Mouse (Mus musculus) intestine, embryonic 15.5 days (tissue): ENCODE measurements around the gene Hmgcs1. TPM values are rescaled to one million over a fixed set of nuclear protein-coding genes. Genes with fewer than 3 reads are reported as not detected.
A peak's percentile ranks its signal among the peaks of the same experiment; 100 is the strongest.
"Not testable (repeated sequence)": the region's sequence is repeated elsewhere in the genome, so short reads cannot be mapped to it uniquely, and the experiment has no call there.

Experiments
- ATAC-seq: fragments of 200-750 bp; cut with Nextera tagmentation; 2 replicates; pipeline ENCODE4 v1.8.0; 2017; ENCODE audit warnings: moderate TSS enrichment, moderate library complexity
- H3K27ac ChIP-seq: fragments of 300-500 bp; sonication (generic); 2 replicates; pipeline ENCODE4 v1.5.1; 2015; ENCODE audit warnings: mild to moderate bottlenecking, inconsistent platforms
- H3K27me3 ChIP-seq: fragments of 300-500 bp; sonication (generic); replicated peaks from 2 replicates; pipeline ENCODE4 v1.6.1; 2015; ENCODE audit warnings: inconsistent platforms
- H3K36me3 ChIP-seq: fragments of 300-500 bp; sonication (generic); 2 replicates; pipeline ENCODE4 v1.6.1; 2015; ENCODE audit warnings: inconsistent platforms
- H3K4me1 ChIP-seq: fragments of 300-500 bp; sonication (generic); replicated peaks from 2 replicates; pipeline ENCODE4 v1.6.1; 2015; ENCODE audit warnings: inconsistent platforms
- H3K4me2 ChIP-seq: fragments of 300-500 bp; sonication (generic); replicated peaks from 2 replicates; pipeline ENCODE4 v1.6.1; 2015; ENCODE audit warnings: mild to moderate bottlenecking, inconsistent platforms
- H3K4me3 ChIP-seq: fragments of 300-500 bp; sonication (generic); replicated peaks from 2 replicates; pipeline ENCODE4 v1.5.1; 2015; ENCODE audit warnings: inconsistent platforms
- H3K9ac ChIP-seq: fragments of 300-500 bp; sonication (generic); 2 replicates; pipeline ENCODE4 v1.6.1; 2015; ENCODE audit warnings: inconsistent platforms
- H3K9me3 ChIP-seq: fragments of 300-500 bp; sonication (generic); 2 replicates; pipeline ENCODE4 v1.6.1; 2016; ENCODE audit warnings: inconsistent platforms
- WGBS: fragments of 180-500 bp; shearing (Covaris S2); methylation state at CpG from one replicate; pipeline ENCODE4 v1.1.7; 2015; 5-methylcytosine and 5-hydroxymethylcytosine counted together
- polyA plus RNA-seq: library from polyadenylated mRNA; unstranded; fragments of >200 nt; fragmentation: Nextera tagmentation; extraction: Ambion mirVana; gene quantifications from 2 replicates; pipeline ENCODE4 v1.2.1, GENCODE M21; 2015

Gene Hmgcs1
- polyA plus RNA-seq, 1 experiment from 2014 or later, result 254 TPM

DNA sequence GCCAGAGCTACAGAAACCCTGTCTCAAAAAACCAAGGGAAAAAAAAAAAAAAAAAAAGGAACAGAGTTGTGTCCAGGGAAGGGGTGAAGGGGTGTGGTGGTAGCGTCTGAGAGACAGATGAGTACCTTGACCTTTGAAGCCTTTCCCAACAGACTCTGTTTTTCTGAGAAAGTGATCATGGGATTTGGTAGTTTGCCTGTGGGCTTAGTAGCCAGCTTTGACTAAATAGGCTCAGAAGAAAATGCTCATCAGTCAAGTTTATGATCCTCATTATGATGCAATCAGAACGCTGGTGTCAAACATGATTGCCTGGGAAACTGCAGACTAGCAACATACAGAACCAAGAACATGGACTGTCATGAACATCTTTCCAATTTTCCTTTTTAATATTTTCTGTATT, 10.5 kb upstream of the Hmgcs1 start:
- Histone ChIP-seq H3K9me3 (no peaks in the 10 kb centered on the region), H3K27me3 (no peaks in the 10 kb centered on the region), H3K4me1 (no peaks in the 10 kb centered on the region; the same call in 1 of the 2 replicates), H3K4me2 (no peak overlapping the region), H3K9ac (no peak overlapping the region), H3K36me3 (no peaks in the 10 kb centered on the region), H3K27ac (no peak overlapping the region), H3K4me3 (no peak overlapping the region)
- WGBS, result 52% methylated on average over 2 of the region's 2 CpGs
- ATAC-seq, result no peak

GRCm38 (mm10) chr13:119681161-119681560, 9.0 kb upstream of the Hmgcs1 start:
- 60% methylated on average over 3 of the region's 3 CpGs for WGBS
- H3K9me3 ChIP-seq, result no peaks in the 10 kb centered on the region
- no peak overlapping the region for H3K9ac ChIP-seq
- no peaks in the 10 kb centered on the region for H3K36me3 ChIP-seq
- no peak for ATAC-seq
- no peak overlapping the region for H3K27ac ChIP-seq
- no peaks in the 10 kb centered on the region; the same call in 1 of the 2 replicates for H3K4me1 ChIP-seq
- no peak overlapping the region for H3K4me3 ChIP-seq
- no peaks in the 10 kb centered on the region for H3K27me3 ChIP-seq
- no peak overlapping the region for H3K4me2 ChIP-seq

GRCm38 (mm10) chr13:119684416-119685177, 5.6 kb upstream of the Hmgcs1 start:
- H3K9me3 ChIP-seq, result no peaks in the 10 kb centered on the region
- H3K4me1 ChIP-seq, result no peaks in the 10 kb centered on the region; the same call in 1 of the 2 replicates
- H3K4me3 ChIP-seq, result no peak overlapping the region
- H3K27me3 ChIP-seq, result no peaks in the 10 kb centered on the region
- no peaks in the 10 kb centered on the region for H3K36me3 ChIP-seq
- H3K4me2 ChIP-seq, result no peak overlapping the region
- H3K27ac ChIP-seq, result no peak overlapping the region
- H3K9ac ChIP-seq, result no peak overlapping the region
- 49% methylated on average over 11 of the region's 11 CpGs for WGBS
- no peak for ATAC-seq

DNA sequence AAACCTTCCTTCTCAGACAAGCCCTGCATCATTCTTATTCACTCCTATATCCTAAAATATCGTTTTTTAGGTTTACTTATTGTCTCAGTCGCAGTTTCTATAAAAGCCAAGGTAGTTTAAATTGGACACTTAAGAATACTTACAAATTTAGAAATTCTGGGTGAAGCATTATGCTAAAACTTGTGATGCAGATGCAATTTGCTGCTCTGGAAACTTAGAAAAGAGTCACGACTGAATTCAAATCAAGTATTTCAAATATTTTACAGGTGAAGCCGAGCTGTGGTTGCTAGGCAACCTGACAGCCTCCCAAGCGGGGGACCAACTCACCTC, 505 bp upstream of the Hmgcs1 start:
- peak overlapping the region; percentile 87 for H3K4me3 ChIP-seq
- 0 out of 2 replicates have a peak, but pooled peaks cover 2% of the 10 kb centered on the region for H3K36me3 ChIP-seq
- ATAC-seq, result no peak
- WGBS, result 8% methylated on average over 5 of the region's 5 CpGs
- H3K27ac ChIP-seq, result no peak overlapping the region
- H3K4me1 ChIP-seq, result peaks cover 8% of the 10 kb centered on the region
- no peak overlapping the region for H3K9ac ChIP-seq
- H3K27me3 ChIP-seq, result no peaks in the 10 kb centered on the region
- no peaks in the 10 kb centered on the region for H3K9me3 ChIP-seq
- peak overlapping the region; percentile 46 for H3K4me2 ChIP-seq

- H3K27me3 ChIP-seq, result no peaks in the 10 kb centered on the region
- 1% methylated on average over 7 of the region's 7 CpGs for WGBS
- peak overlapping the region; percentile 87 for H3K4me3 ChIP-seq
- H3K9ac ChIP-seq, result peak overlapping the region; percentile 95
- peak overlapping the region; percentile 72 for H3K4me2 ChIP-seq
- H3K27ac ChIP-seq, result peak overlapping the region; percentile 98
- no peak; the same call in 1 of the 2 replicates for ATAC-seq
- H3K9me3 ChIP-seq, result no peaks in the 10 kb centered on the region
- peaks cover 13% of the 10 kb centered on the region for H3K4me1 ChIP-seq
- 0 out of 2 replicates have a peak, but pooled peaks cover 6% of the 10 kb centered on the region for H3K36me3 ChIP-seq
Observed at GRCm38 (mm10) chr13:119690876-119691620, 869 bp downstream of the Hmgcs1 start.

DNA sequence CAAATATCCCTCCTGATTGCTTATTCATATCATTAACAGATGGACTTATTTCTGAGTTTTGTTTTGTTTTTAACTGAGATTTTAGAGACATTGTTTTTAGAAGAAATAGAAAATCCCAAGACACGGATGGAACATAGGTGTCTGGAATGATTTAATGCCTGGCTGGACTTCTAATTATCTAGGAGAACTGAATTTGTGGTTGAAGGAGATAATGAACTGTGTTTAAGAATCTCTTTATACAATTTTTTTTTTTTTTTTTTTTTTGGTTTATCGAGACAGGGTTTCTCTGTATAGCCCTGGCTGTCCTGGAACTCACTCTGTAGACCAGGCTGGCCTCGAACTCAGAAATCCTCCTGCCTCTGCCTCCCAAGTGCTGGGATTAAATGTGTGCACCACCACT, 1.8 kb downstream of the Hmgcs1 start:
- H3K27ac ChIP-seq, ATAC-seq, H3K9me3 ChIP-seq, H3K36me3 ChIP-seq, H3K27me3 ChIP-seq: not testable (repeated sequence)
- Histone ChIP-seq H3K4me3 (peak overlapping the region; percentile 87), H3K4me1 (peaks cover 13% of the 10 kb centered on the region), H3K9ac (peak overlapping the region; percentile 95; the same call in 1 of the 2 replicates), H3K4me2 (peak overlapping the region; percentile 72)
- WGBS, result 60% methylated on average over 3 of the region's 3 CpGs

DNA sequence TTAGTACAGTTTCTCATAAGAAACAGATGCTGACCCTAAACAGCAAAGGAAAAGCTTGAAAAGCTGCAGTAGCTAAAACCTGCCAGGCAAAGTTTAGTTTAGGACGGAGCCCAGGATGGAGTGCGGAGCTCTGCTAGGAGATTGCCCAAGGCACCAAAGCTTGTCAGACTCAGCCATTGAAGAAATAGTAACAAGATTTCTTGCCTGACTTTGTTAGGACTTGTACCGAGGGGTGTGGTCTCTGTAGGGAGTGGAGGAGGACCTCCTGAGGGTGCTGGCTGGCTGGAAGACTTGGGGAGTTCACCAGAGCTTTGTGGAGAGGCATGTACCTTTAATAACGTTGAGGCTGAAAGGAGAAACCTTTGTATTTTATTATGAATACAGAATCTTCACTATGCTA, 5.5 kb downstream of the Hmgcs1 start:
- H3K9me3 ChIP-seq, result no peaks in the 10 kb centered on the region
- H3K4me1 ChIP-seq, result peaks cover 13% of the 10 kb centered on the region
- H3K4me3 ChIP-seq, result no peak overlapping the region
- WGBS, result 65% methylated on average over 4 of the region's 4 CpGs
- peaks cover 18% of the 10 kb centered on the region for H3K36me3 ChIP-seq
- ATAC-seq, result no peak
- H3K4me2 ChIP-seq, result no peak overlapping the region; the same call in 1 of the 2 replicates
- H3K27me3 ChIP-seq, result no peaks in the 10 kb centered on the region
- no peak overlapping the region for H3K9ac ChIP-seq
- no peak overlapping the region for H3K27ac ChIP-seq

- Histone ChIP-seq H3K4me3 (no peak overlapping the region), H3K4me2 (no peak overlapping the region), H3K9me3 (no peaks in the 10 kb centered on the region), H3K27ac (no peak overlapping the region), H3K36me3 (peaks cover 23% of the 10 kb centered on the region), H3K4me1 (peaks cover 13% of the 10 kb centered on the region), H3K27me3 (no peaks in the 10 kb centered on the region), H3K9ac (no peak overlapping the region)
- 53% methylated on average over 1 of the region's 1 CpGs for WGBS
- no peak for ATAC-seq
Observed at GRCm38 (mm10) chr13:119696496-119696895, 6.3 kb downstream of the Hmgcs1 start.

DNA sequence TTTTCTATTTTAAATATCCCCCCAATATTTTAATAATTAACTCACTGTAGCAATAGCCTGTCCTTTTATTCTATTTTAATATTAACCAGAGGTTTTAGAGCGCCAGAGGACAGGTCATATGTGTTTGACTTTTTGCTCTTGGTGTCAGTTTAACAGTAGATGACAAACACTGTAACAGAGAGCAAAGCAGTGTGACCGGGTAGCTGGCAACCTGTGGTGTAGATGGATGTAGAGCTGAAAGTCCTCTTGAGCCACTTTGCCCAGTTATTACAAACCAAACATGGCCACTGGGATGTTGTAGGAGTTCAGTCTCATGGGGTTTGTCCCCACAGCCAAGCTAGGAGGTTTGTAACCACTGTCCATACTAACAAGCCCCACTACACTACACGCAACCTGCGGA, 8.3 kb downstream of the Hmgcs1 start:
- no peak for ATAC-seq

DNA sequence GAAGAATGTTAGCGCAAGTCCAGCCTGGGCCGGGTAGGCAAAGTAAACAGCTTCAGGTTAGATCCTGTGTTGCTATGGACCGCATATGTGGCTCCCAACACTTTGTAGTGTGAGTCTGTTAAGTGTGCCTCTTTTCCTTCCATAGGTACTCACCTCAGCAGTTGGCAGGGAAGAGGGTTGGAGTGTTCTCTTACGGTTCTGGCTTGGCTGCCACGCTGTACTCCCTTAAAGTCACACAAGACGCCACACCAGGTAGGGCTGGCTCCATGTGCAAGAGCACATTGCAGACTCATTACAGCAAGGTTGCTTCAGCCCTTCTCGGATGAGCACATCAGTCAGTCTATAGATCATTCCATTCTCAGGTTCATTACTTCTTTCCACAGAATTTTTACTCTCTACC, 14.1 kb downstream of the Hmgcs1 start:
- peaks cover 36% of the 10 kb centered on the region for H3K36me3 ChIP-seq
- H3K27me3 ChIP-seq, result no peaks in the 10 kb centered on the region
- no peak overlapping the region for H3K4me3 ChIP-seq
- no peaks in the 10 kb centered on the region for H3K9me3 ChIP-seq
- ATAC-seq, result no peak
- no peak overlapping the region for H3K4me2 ChIP-seq
- WGBS, result 93% methylated on average over 7 of the region's 7 CpGs
- no peak overlapping the region for H3K27ac ChIP-seq
- H3K9ac ChIP-seq, result no peak overlapping the region
- H3K4me1 ChIP-seq, result no peaks in the 10 kb centered on the region

More for the DNA sequence above, 8.3 kb downstream of the Hmgcs1 start:
- peaks cover 26% of the 10 kb centered on the region for H3K36me3 ChIP-seq
- no peak overlapping the region for H3K27ac ChIP-seq
- no peak overlapping the region for H3K4me3 ChIP-seq
- peaks cover 8% of the 10 kb centered on the region; the same call in 1 of the 2 replicates for H3K4me1 ChIP-seq
- H3K9ac ChIP-seq, result no peak overlapping the region
- H3K9me3 ChIP-seq, result no peaks in the 10 kb centered on the region
- no peak overlapping the region for H3K4me2 ChIP-seq
- H3K27me3 ChIP-seq, result no peaks in the 10 kb centered on the region
- 88% methylated on average over 4 of the region's 4 CpGs for WGBS

GRCm38 (mm10) chr13:119706278-119706880, 16.2 kb downstream of the Hmgcs1 start:
- peaks cover 27% of the 10 kb centered on the region for H3K36me3 ChIP-seq
- not testable (repeated sequence) for H3K4me1 ChIP-seq, H3K4me3 ChIP-seq, H3K9ac ChIP-seq, ATAC-seq, H3K27ac ChIP-seq, H3K27me3 ChIP-seq, H3K4me2 ChIP-seq, H3K9me3 ChIP-seq
- 89% methylated on average over 8 of the region's 8 CpGs for WGBS

GRCm38 (mm10) chr13:119706953-119707352, 16.8 kb downstream of the Hmgcs1 start:
- Histone ChIP-seq H3K36me3 (peaks cover 27% of the 10 kb centered on the region), H3K4me2 (no peak overlapping the region), H3K4me3 (no peak overlapping the region), H3K9ac (no peak overlapping the region), H3K4me1 (no peaks in the 10 kb centered on the region), H3K27ac (no peak overlapping the region), H3K9me3 (no peaks in the 10 kb centered on the region), H3K27me3 (no peaks in the 10 kb centered on the region)
- no peak for ATAC-seq
- 75% methylated on average over 7 of the region's 7 CpGs for WGBS
